8 mouse cellular contexts compared by ENCODE assay signal in the genomic region with DNA sequence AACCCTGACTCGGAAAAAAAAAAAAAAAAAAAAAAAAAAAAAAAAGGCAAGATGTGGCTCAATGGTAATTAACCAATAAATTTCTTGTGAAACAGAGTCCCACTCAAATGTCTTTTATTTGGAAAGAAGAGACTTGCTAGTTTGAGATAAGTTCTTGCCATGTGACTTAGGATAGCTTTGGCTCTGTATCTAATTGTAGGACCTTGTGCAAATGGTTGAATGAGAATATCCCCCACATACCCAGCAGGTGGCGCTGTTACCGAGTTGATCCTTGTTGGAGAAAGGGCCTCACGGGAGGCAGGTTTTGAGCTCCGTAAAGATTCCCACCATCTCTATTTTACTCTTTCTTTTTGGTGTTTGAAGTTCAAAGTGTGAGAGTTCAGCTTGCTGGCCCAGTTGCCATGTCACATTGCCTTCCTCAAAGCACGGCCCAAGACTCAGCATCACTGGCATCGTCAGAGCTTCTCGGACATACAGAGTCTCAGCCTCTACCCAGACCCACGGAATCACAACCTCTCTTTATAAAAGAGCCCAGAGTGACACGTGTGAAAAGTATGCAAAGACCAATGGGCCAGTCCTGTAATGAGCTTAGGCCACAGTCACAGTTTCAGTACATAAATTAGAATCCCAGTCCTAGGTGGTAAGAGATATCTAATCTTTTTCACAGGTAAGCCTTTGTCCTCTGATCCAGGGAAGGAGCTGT. TPM values are rescaled to one million over a fixed set of nuclear protein-coding genes. Genes with fewer than 3 reads are reported as not detected.
DNase-seq lines count a peak whose midpoint lies in the region; ATAC-seq and TF ChIP-seq lines count a peak whose summit lies in the region.

No protein-coding gene starts in this region.

- peak; percentile 80 for ATAC-seq in forebrain, postnatal 0 days
- peak; percentile 60; the same call in 1 of the 2 replicates for ATAC-seq in neural tube, embryonic 14.5 days (ENCODE audit: low read depth)

- intact Hi-C loops in heart, postnatal 36 days (cut with DNase I): loop anchor here (1.0 kb wide), 1 partner anchor 95 kb away; no protein-coding TSS in a partner anchor

- H3K79me2 ChIP-seq in MEL (ENCODE audit: control insufficient read depth, insufficient read depth, low read length, poor library complexity): no peaks in the 10 kb centered on the region

- H3K4me2 ChIP-seq in forebrain, postnatal 0 days (ENCODE audit: low read depth): 0 out of 2 replicates have a peak overlapping the region, but pooled peaks have one; percentile 21
- H3K4me2 ChIP-seq in neural tube, embryonic 14.5 days (ENCODE audit: low read depth, low read length): no peak overlapping the region

- peak; percentile 93 for DNase-seq in MEL (ENCODE audit: low read depth, low spot score)
- peak; percentile 75 to 85 for DNase-seq in cerebellum, adult 2 months
- DNase-seq in forebrain, postnatal 0 days: peak; percentile 91
- DNase-seq in heart, postnatal 36 days: peak; percentile 83 to 89
- peak; percentile 88 for DNase-seq in layer of hippocampus, adult 11-12 months (ENCODE audit: low spot score)
- peak; percentile 79 to 83 for DNase-seq in lung, adult 18-20 months
- DNase-seq in testis, postnatal 14 days (ENCODE audit: low spot score): peak; percentile 82

- peaks cover 0 to 2% of the 10 kb centered on the region in 2 experiments; a peak in 1 of 4 replicates for H3K27me3 ChIP-seq in MEL (ENCODE audit: control insufficient read depth in 1 of 2, insufficient read depth in 2 of 2, low read length in 2 of 2)
- H3K27me3 ChIP-seq in cerebellum, adult 2 months (ENCODE audit: control insufficient read depth, insufficient read depth, low read length): no peaks in the 10 kb centered on the region
- no peaks in the 10 kb centered on the region for H3K27me3 ChIP-seq in forebrain, postnatal 0 days (ENCODE audit: insufficient read depth, low read length)
- H3K27me3 ChIP-seq in neural tube, embryonic 14.5 days (ENCODE audit: control insufficient read depth, insufficient read depth, low read length): no peaks in the 10 kb centered on the region

- H3K9ac ChIP-seq in MEL (ENCODE audit: control insufficient read depth, low read depth, low read length, poor library complexity, severe bottlenecking): no peak overlapping the region; the same call in 1 of the 2 replicates
- H3K9ac ChIP-seq in forebrain, postnatal 0 days: no peak overlapping the region
- no peak overlapping the region for H3K9ac ChIP-seq in neural tube, embryonic 14.5 days (replicated peaks; ENCODE audit: low read depth, low read length)

- no peaks in the 10 kb centered on the region for H3K9me3 ChIP-seq in MEL (replicated peaks; ENCODE audit: insufficient read depth, low read length)
- H3K9me3 ChIP-seq in forebrain, postnatal 0 days (ENCODE audit: low read length): no peaks in the 10 kb centered on the region
- no peaks in the 10 kb centered on the region for H3K9me3 ChIP-seq in neural tube, embryonic 14.5 days (ENCODE audit: control insufficient read depth, low read length)

- WGBS in cerebellum, adult 2 months: 30% methylated on average over 10 of the region's 10 CpGs
- 29% methylated on average over 10 of the region's 10 CpGs for WGBS in forebrain, postnatal 0 days
- 32% methylated on average over 10 of the region's 10 CpGs for WGBS in neural tube, embryonic 14.5 days

- H3K4me3 ChIP-seq in MEL (ENCODE audit: control insufficient read depth in 1 of 2, insufficient read depth in 1 of 2, low read depth in 2 of 2, low read length in 2 of 2): peak overlapping the region; percentile 38 to 52; a peak in 3 of 4 replicates
- peak overlapping the region; percentile 6 for H3K4me3 ChIP-seq in cerebellum, adult 2 months (replicated peaks; ENCODE audit: insufficient read depth, low read depth, low read length)
- no peak overlapping the region for H3K4me3 ChIP-seq in forebrain, postnatal 0 days (ENCODE audit: low read depth, low read length)
- H3K4me3 ChIP-seq in neural tube, embryonic 14.5 days (ENCODE audit: low read depth, low read length): no peak overlapping the region

- H3K36me3 ChIP-seq in MEL (ENCODE audit: control insufficient read depth in 1 of 2, insufficient read depth in 2 of 2, low read length in 2 of 2): peaks cover 0 to 9% of the 10 kb centered on the region in 2 experiments; a peak in 2 of 4 replicates
- H3K36me3 ChIP-seq in forebrain, postnatal 0 days (ENCODE audit: insufficient read depth): no peaks in the 10 kb centered on the region
- no peaks in the 10 kb centered on the region for H3K36me3 ChIP-seq in neural tube, embryonic 14.5 days (ENCODE audit: control insufficient read depth, insufficient read depth, low read length)

- H3K4me1 ChIP-seq in MEL (ENCODE audit: control insufficient read depth in 1 of 2, insufficient read depth in 2 of 2, low read length in 2 of 2): peaks cover 11 to 18% of the 10 kb centered on the region in 2 experiments
- no peaks in the 10 kb centered on the region for H3K4me1 ChIP-seq in cerebellum, adult 2 months (ENCODE audit: control insufficient read depth, insufficient read depth, low read length)
- no peaks in the 10 kb centered on the region for H3K4me1 ChIP-seq in forebrain, postnatal 0 days (ENCODE audit: insufficient read depth)
- H3K4me1 ChIP-seq in neural tube, embryonic 14.5 days (ENCODE audit: control insufficient read depth, insufficient read depth, low read length): no peaks in the 10 kb centered on the region

- H3K27ac ChIP-seq in MEL (ENCODE audit: control insufficient read depth, low read depth, low read length): peak overlapping the region; percentile 18; the same call in 1 of the 2 replicates
- H3K27ac ChIP-seq in cerebellum, adult 2 months (ENCODE audit: insufficient read depth, low read length): no peak overlapping the region
- H3K27ac ChIP-seq in forebrain, postnatal 0 days (ENCODE audit: low read depth, low read length): no peak overlapping the region
- H3K27ac ChIP-seq in neural tube, embryonic 14.5 days (ENCODE audit: low read depth, low read length): no peak overlapping the region

- TF ChIP-seq POLR2A in MEL (IDR thresholded peaks at IDR 0.05; ENCODE audit: control insufficient read depth in 1 of 2, insufficient read depth in 1 of 2, low read depth in 1 of 2, low read length in 2 of 2, poor library complexity in 1 of 2): no peak
- no peak for TF ChIP-seq POLR2A in cerebellum, adult 2 months (IDR thresholded peaks at IDR 0.05; ENCODE audit: borderline replicate concordance, insufficient read depth, low read length)

- TF ChIP-seq EP300 in MEL (IDR thresholded peaks at IDR 0.05; ENCODE audit: low read depth in 1 of 2, low read length in 2 of 2): no peak

- TF ChIP-seq RAD21 in MEL (IDR thresholded peaks at IDR 0.05; ENCODE audit: low read depth, low read length): peak; percentile 91

- peak; percentile 84 to 99 (median 88) for TF ChIP-seq CTCF in MEL (IDR thresholded peaks at IDR 0.05 in 2 of 3, conservative IDR thresholded peaks at IDR 0.05 in 1 of 3; ENCODE audit: control insufficient read depth in 1 of 3, insufficient read depth in 1 of 3, low read depth in 2 of 3, low read length in 3 of 3, poor library complexity in 1 of 3, severe bottlenecking in 1 of 3)
- TF ChIP-seq CTCF in cerebellum, adult 2 months (IDR thresholded peaks at IDR 0.05; ENCODE audit: borderline replicate concordance, insufficient read depth, low read depth, low read length): peak; percentile 77
- TF ChIP-seq CTCF in forebrain, postnatal 0 days (IDR thresholded peaks at IDR 0.05; ENCODE audit: low read depth): peak; percentile 85

RNA-seq across cellular contexts. Expression of gene Fcrlb, which starts 11.1 kb away (rescaled TPM):
- total RNA-seq in MEL (2012; rRNA removed): not detected in 2 replicates
- polyA plus RNA-seq in MEL (2012; ENCODE audit: insufficient read depth in 1 of 2, insufficient read length in 2 of 2, low read depth in 1 of 2, low replicate concordance in 2 of 2, missing spikeins in 1 of 2): not detected
- polyA plus RNA-seq in cerebellum, adult 2 months (2012; rRNA removed): 1.6 and 1.9 TPM in 2 replicates
- not detected in 2 replicates for total RNA-seq in forebrain, postnatal 0 days (2014; rRNA removed)
- polyA plus RNA-seq in forebrain, postnatal 0 days (2015; fragmentation: Nextera tagmentation; extraction: Ambion mirVana): 0.40 and 1.1 TPM in 2 replicates
- not detected for total RNA-seq in heart, postnatal 36 days (2021)
- polyA plus RNA-seq in neural tube, embryonic 14.5 days (2014; fragmentation: Nextera tagmentation; extraction: Ambion mirVana): 0.70 and 1.2 TPM in 2 replicates

RNA-seq across cellular contexts. Expression of gene Dusp12, which starts 16.3 kb away (rescaled TPM):
- 41.8 and 50.0 TPM in 2 replicates for total RNA-seq in MEL (2012; rRNA removed)
- polyA plus RNA-seq in MEL (2012; ENCODE audit: insufficient read depth in 1 of 2, insufficient read length in 2 of 2, low read depth in 1 of 2, low replicate concordance in 2 of 2, missing spikeins in 1 of 2): 10 to 100 TPM in 1 of 2 experiments, not detected in 1; 33.8 TPM
- 32.4 and 33.4 TPM in 2 replicates for polyA plus RNA-seq in cerebellum, adult 2 months (2012; rRNA removed)
- 41.0 and 44.2 TPM in 2 replicates for total RNA-seq in forebrain, postnatal 0 days (2014; rRNA removed)
- 37.4 and 39.2 TPM in 2 replicates for polyA plus RNA-seq in forebrain, postnatal 0 days (2015; fragmentation: Nextera tagmentation; extraction: Ambion mirVana)
- total RNA-seq in heart, postnatal 36 days (2021): 1 to 10 TPM; 8.6 to 9.8 TPM
- 44.6 and 51.0 TPM in 2 replicates for polyA plus RNA-seq in neural tube, embryonic 14.5 days (2014; fragmentation: Nextera tagmentation; extraction: Ambion mirVana)

RNA-seq across cellular contexts. Expression of gene Gm26620, which starts 16.8 kb away (rescaled TPM):
- total RNA-seq in MEL (2012; rRNA removed): 3.1 and 5.5 TPM in 2 replicates
- 1 to 10 TPM in 1 of 2 experiments, not detected in 1; 1.0 TPM for polyA plus RNA-seq in MEL (2012; ENCODE audit: insufficient read depth in 1 of 2, insufficient read length in 2 of 2, low read depth in 1 of 2, low replicate concordance in 2 of 2, missing spikeins in 1 of 2)
- polyA plus RNA-seq in cerebellum, adult 2 months (2012; rRNA removed): 0.93 and 1.2 TPM in 2 replicates
- 2.4 TPM in 1 of 2 replicates, not detected in the other for total RNA-seq in forebrain, postnatal 0 days (2014; rRNA removed)
- 0.43 and 0.48 TPM in 2 replicates for polyA plus RNA-seq in forebrain, postnatal 0 days (2015; fragmentation: Nextera tagmentation; extraction: Ambion mirVana)
- total RNA-seq in heart, postnatal 36 days (2021): under 1 TPM; 0.33 to 0.39 TPM
- 0.62 TPM in 1 of 2 replicates, not detected in the other for polyA plus RNA-seq in neural tube, embryonic 14.5 days (2014; fragmentation: Nextera tagmentation; extraction: Ambion mirVana)

RNA-seq across cellular contexts. Expression of gene Fcrla, which starts 25.7 kb away (rescaled TPM):
- total RNA-seq in MEL (2012; rRNA removed): 0.12 and 0.39 TPM in 2 replicates
- polyA plus RNA-seq in MEL (2012; ENCODE audit: insufficient read depth in 1 of 2, insufficient read length in 2 of 2, low read depth in 1 of 2, low replicate concordance in 2 of 2, missing spikeins in 1 of 2): under 1 TPM in 1 of 2 experiments, not detected in 1; 0.18 TPM
- polyA plus RNA-seq in cerebellum, adult 2 months (2012; rRNA removed): 0.19 and 0.23 TPM in 2 replicates
- total RNA-seq in forebrain, postnatal 0 days (2014; rRNA removed): not detected in 2 replicates
- 0.11 TPM in 1 of 2 replicates, not detected in the other for polyA plus RNA-seq in forebrain, postnatal 0 days (2015; fragmentation: Nextera tagmentation; extraction: Ambion mirVana)
- under 1 TPM in 1 of 2 experiments, not detected in 1; 0.56 TPM for total RNA-seq in heart, postnatal 36 days (2021)
- not detected in 2 replicates for polyA plus RNA-seq in neural tube, embryonic 14.5 days (2014; fragmentation: Nextera tagmentation; extraction: Ambion mirVana)

RNA-seq across cellular contexts. Expression of gene Atf6, which starts 34.1 kb away (rescaled TPM):
- total RNA-seq in MEL (2012; rRNA removed): 11.7 and 14.3 TPM in 2 replicates
- polyA plus RNA-seq in MEL (2012; ENCODE audit: insufficient read depth in 1 of 2, insufficient read length in 2 of 2, low read depth in 1 of 2, low replicate concordance in 2 of 2, missing spikeins in 1 of 2): 10 to 100 TPM in 1 of 2 experiments, not detected in 1; 16.4 TPM
- 19.1 and 20.6 TPM in 2 replicates for polyA plus RNA-seq in cerebellum, adult 2 months (2012; rRNA removed)
- 14.3 and 18.1 TPM in 2 replicates for total RNA-seq in forebrain, postnatal 0 days (2014; rRNA removed)
- polyA plus RNA-seq in forebrain, postnatal 0 days (2015; fragmentation: Nextera tagmentation; extraction: Ambion mirVana): 3.7 and 5.3 TPM in 2 replicates
- total RNA-seq in heart, postnatal 36 days (2021): 10 to 100 TPM; 63.2 to 71.4 TPM
- polyA plus RNA-seq in neural tube, embryonic 14.5 days (2014; fragmentation: Nextera tagmentation; extraction: Ambion mirVana): 10.1 and 11.6 TPM in 2 replicates

Comparison
In these comparisons a context has a peak if more than half of its experiments do, and no peak if none do; other contexts are left out.
1. H3K4me3 ChIP-seq: peak in MEL (2 of 2) and cerebellum, adult 2 months (single experiment); none in forebrain, postnatal 0 days (single experiment) and neural tube, embryonic 14.5 days (single experiment).
2. Peak in every context shown above with its lines, with median percentiles within 50 percentile points of each other: DNase-seq and CTCF ChIP-seq.